Mouse (Mus musculus) C2C12 (cell line): ENCODE measurements around the gene Sertad2. TPM values are rescaled to one million over a fixed set of nuclear protein-coding genes. Genes with fewer than 3 reads are reported as not detected.

Experiments used
- H3K27me3 ChIP-seq: one replicate; pipeline ENCODE4 v1.6.1; 2011; ENCODE audit not compliant: control insufficient read depth, insufficient read depth, insufficient read length
- H3K36me3 ChIP-seq: one replicate; pipeline ENCODE4 v1.6.1; 2011; ENCODE audit not compliant: control insufficient read depth, insufficient read depth
- H3K4me3 ChIP-seq: one replicate; pipeline ENCODE4 v1.5.1; 2011; ENCODE audit warnings: mild to moderate bottlenecking, control low read depth; ENCODE audit not compliant: poor library complexity, insufficient read depth, severe bottlenecking
- H3K79me2 ChIP-seq: one replicate; pipeline ENCODE4 v1.6.1; 2011; ENCODE audit not compliant: control insufficient read depth, insufficient read depth
- H3K79me3 ChIP-seq: one replicate; pipeline ENCODE4 v1.6.1; 2011; ENCODE audit warnings: low read depth, control low read depth
- H3ac ChIP-seq: one replicate; pipeline ENCODE3; 2011; ENCODE audit warnings: low read depth; ENCODE audit not compliant: control insufficient read depth, insufficient read length
- CEBPB ChIP-seq: IDR thresholded peaks from one replicate; pipeline ENCODE4 v1.6.1; 2011; ENCODE audit warnings: low read depth, mild to moderate bottlenecking, control low read depth, moderate library complexity
- CTCF ChIP-seq: IDR thresholded peaks from one replicate; pipeline ENCODE4 v1.5.1; 2011; ENCODE audit not compliant: control insufficient read depth, insufficient read depth, insufficient read length
- FOSL1 ChIP-seq: IDR thresholded peaks from one replicate; pipeline ENCODE4 v1.8.0; 2011; ENCODE audit warnings: mild to moderate bottlenecking, low read length; ENCODE audit not compliant: poor library complexity, insufficient read depth, severe bottlenecking
- MAX ChIP-seq: IDR thresholded peaks from one replicate; pipeline ENCODE4 v1.6.1; 2011; ENCODE audit warnings: mild to moderate bottlenecking, control low read depth
- MYOD1 ChIP-seq: IDR thresholded peaks from one replicate; pipeline ENCODE4 v1.6.1; 2011; ENCODE audit warnings: low read depth; ENCODE audit not compliant: control insufficient read depth, insufficient read length
- MYOG ChIP-seq: IDR thresholded peaks from one replicate; pipeline ENCODE4 v1.6.1; 2011; ENCODE audit not compliant: control insufficient read depth, insufficient read length; ENCODE audit errors: extremely low read depth
- USF1 ChIP-seq: IDR thresholded peaks from one replicate; pipeline ENCODE4 v1.6.1; 2011; ENCODE audit warnings: low read depth, mild to moderate bottlenecking, control low read depth, moderate library complexity
- polyA plus RNA-seq: library from polyadenylated mRNA; unstranded; fragments of >200 nt; fragmentation: generic; extraction: Trizol; gene quantifications from one replicate; pipeline ENCODE4 v1.2.1, GENCODE M21; 2012; ENCODE audit warnings: missing spikeins

Gene Sertad2
- polyA plus RNA-seq, 1 experiment = 15.5 TPM

- H3K4me3 ChIP-seq = no peak overlapping the region
- H3ac ChIP-seq = no peak overlapping the region
- H3K27me3 ChIP-seq = no peaks in the 10 kb centered on the region
- peaks cover 79% of the 10 kb centered on the region for H3K79me3 ChIP-seq
- H3K36me3 ChIP-seq = peaks cover 22% of the 10 kb centered on the region
- H3K79me2 ChIP-seq = peaks cover 98% of the 10 kb centered on the region
- TF ChIP-seq MAX (no peak), FOSL1 (no peak), CEBPB (no peak), MYOD1 (no peak), USF1 (no peak), CTCF (no peak), MYOG (no peak)
These were observed 101.8 kb downstream of the Sertad2 start for GRCm38 (mm10) chr11:20644872-20645271.

GRCm38 (mm10) chr11:20645521-20645920 is 102.5 kb downstream of the Sertad2 start:
- H3K79me2 ChIP-seq = peaks cover 94% of the 10 kb centered on the region
- H3K36me3 ChIP-seq = peaks cover 28% of the 10 kb centered on the region
- no peak overlapping the region for H3ac ChIP-seq
- H3K79me3 ChIP-seq = peaks cover 74% of the 10 kb centered on the region
- no peak overlapping the region for H3K4me3 ChIP-seq
- no peaks in the 10 kb centered on the region for H3K27me3 ChIP-seq
- TF ChIP-seq CEBPB (no peak), USF1 (no peak), CTCF (no peak)

GRCm38 (mm10) chr11:20646142-20646541 is 103.1 kb downstream of the Sertad2 start:
- H3ac ChIP-seq = no peak overlapping the region
- H3K79me3 ChIP-seq = peaks cover 71% of the 10 kb centered on the region
- peaks cover 35% of the 10 kb centered on the region for H3K36me3 ChIP-seq
- peaks cover 94% of the 10 kb centered on the region for H3K79me2 ChIP-seq
- H3K27me3 ChIP-seq = no peaks in the 10 kb centered on the region
- H3K4me3 ChIP-seq = no peak overlapping the region
- TF ChIP-seq MYOG (no peak), CEBPB (no peak), MYOD1 (no peak), MAX (no peak), USF1 (no peak), FOSL1 (no peak), CTCF (no peak)

GRCm38 (mm10) chr11:20646986-20647726 is 104.1 kb downstream of the Sertad2 start:
- H3K79me2 ChIP-seq = peaks cover 94% of the 10 kb centered on the region
- H3K4me3 ChIP-seq = no peak overlapping the region
- H3K36me3 ChIP-seq = peaks cover 43% of the 10 kb centered on the region
- no peak for TF ChIP-seq USF1
- TF ChIP-seq MYOG = no peak
- no peak for TF ChIP-seq CTCF
- TF ChIP-seq MAX = no peak
- TF ChIP-seq CEBPB = no peak
- TF ChIP-seq FOSL1 = no peak
- no peak for TF ChIP-seq MYOD1
- H3K79me3 ChIP-seq = peaks cover 64% of the 10 kb centered on the region
- H3ac ChIP-seq = no peak overlapping the region
- no peaks in the 10 kb centered on the region for H3K27me3 ChIP-seq

- Histone ChIP-seq H3K36me3 (peaks cover 46% of the 10 kb centered on the region), H3K4me3 (no peak overlapping the region), H3ac (no peak overlapping the region), H3K79me2 (peaks cover 90% of the 10 kb centered on the region), H3K27me3 (no peaks in the 10 kb centered on the region), H3K79me3 (peaks cover 56% of the 10 kb centered on the region)
- no peak for TF ChIP-seq MYOD1
- no peak for TF ChIP-seq CEBPB
- no peak for TF ChIP-seq FOSL1
- no peak for TF ChIP-seq MAX
- no peak for TF ChIP-seq USF1
- TF ChIP-seq MYOG = no peak
- no peak for TF ChIP-seq CTCF
These were observed 105.0 kb downstream of the Sertad2 start for GRCm38 (mm10) chr11:20647902-20648625.

- Histone ChIP-seq H3K79me3 (peaks cover 42% of the 10 kb centered on the region), H3K36me3 (peaks cover 48% of the 10 kb centered on the region), H3ac (no peak overlapping the region), H3K27me3 (no peaks in the 10 kb centered on the region), H3K4me3 (no peak overlapping the region), H3K79me2 (peaks cover 75% of the 10 kb centered on the region)
- TF ChIP-seq MAX (no peak), CTCF (no peak), USF1 (no peak), MYOG (no peak), MYOD1 (no peak), CEBPB (no peak), FOSL1 (no peak)
These were observed 106.4 kb downstream of the Sertad2 start for GRCm38 (mm10) chr11:20649477-20649876.
